16 mouse cellular contexts compared by ENCODE assay signal in the genomic region with DNA sequence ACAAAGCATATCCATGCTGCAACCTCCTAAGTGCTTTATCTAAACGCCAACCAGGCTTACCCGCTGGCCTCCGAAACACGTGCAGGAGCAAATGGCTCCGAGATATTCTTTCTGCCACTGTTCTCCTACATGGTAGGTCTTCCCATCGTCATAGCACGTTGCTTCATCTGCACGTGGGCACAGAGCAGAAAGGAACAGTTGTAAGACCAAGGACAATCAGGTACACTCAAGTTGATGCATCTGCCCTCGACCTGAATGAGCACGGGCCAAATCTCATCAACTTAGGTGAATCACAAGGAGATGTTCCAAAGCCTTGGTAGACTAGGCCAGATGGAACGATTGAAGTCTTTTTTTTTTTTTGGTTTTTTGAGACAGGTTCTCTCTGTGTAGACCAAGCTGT. TPM values are rescaled to one million over a fixed set of nuclear protein-coding genes. Genes with fewer than 3 reads are reported as not detected.
A peak's percentile ranks its signal among the peaks of the same experiment; 100 is the strongest.
DNase-seq lines count a peak whose midpoint lies in the region; TF ChIP-seq lines count a peak whose summit lies in the region.
"Had no signal": no experiment of that assay in that cellular context is flagged by ENCODE, and none has a peak within 500 bp of the region (broad histone marks: within the 10 kb centered on the region; RNA-seq: fewer than 3 reads in every experiment).

No protein-coding gene starts in this region.

- H3K27me3 ChIP-seq in myocyte (ENCODE audit: control insufficient read depth, insufficient read depth, insufficient read length): no peaks in the 10 kb centered on the region
- H3K27me3 ChIP-seq: Patski had no signal

- no peaks in the 10 kb centered on the region for H3K79me2 ChIP-seq in myocyte (ENCODE audit: control insufficient read depth, insufficient read depth)

- no peak overlapping the region for H3K4me3 ChIP-seq in myocyte

- DNase-seq in heart, adult 11 months: peak; percentile 53
- no peak for DNase-seq in heart, adult 18-20 months
- DNase-seq in yolk sac, embryonic 10.5 days (ENCODE audit: low spot score): no peak
- DNase-seq: adrenal gland, adult 2 months; adrenal gland, adult 8-10 months; adrenal gland, postnatal 10 days; adrenal gland, postnatal 14 days; adrenal gland, postnatal 25 days; adrenal gland, postnatal 36 days; B cell, adult 2 months; cerebellum, adult 11 months; cerebellum, adult 11-12 months; cerebellum, adult 18-20 months had no signal

- H3ac ChIP-seq in myocyte (ENCODE audit: control insufficient read depth, insufficient read length): no peak overlapping the region

- H3K4me2 ChIP-seq in myocyte (ENCODE audit: low read depth): no peak overlapping the region

- peaks cover 99% of the 10 kb centered on the region for H3K36me3 ChIP-seq in myocyte (ENCODE audit: control insufficient read depth, insufficient read depth)
- H3K36me3 ChIP-seq: G1E had no signal

- TF ChIP-seq POLR2A in myocyte (IDR thresholded peaks at IDR 0.05; ENCODE audit: insufficient read length, low read depth): peak; percentile 33

TF ChIP-seq in myocyte, 11 proteins besides CTCF, POLR2A, EP300 and RAD21:
- TF ChIP-seq MYOG (IDR thresholded peaks at IDR 0.05; ENCODE audit: control insufficient read depth in 1 of 3, insufficient read depth in 1 of 3, insufficient read length in 2 of 3, low read depth in 2 of 3) (no peak), SRF (IDR thresholded peaks at IDR 0.05; ENCODE audit: control insufficient read depth, insufficient read length, low read depth) (no peak), E2F4 (IDR thresholded peaks at IDR 0.05; ENCODE audit: insufficient read depth) (no peak), USF1 (IDR thresholded peaks at IDR 0.05; ENCODE audit: low read depth) (no peak), CEBPB (IDR thresholded peaks at IDR 0.05; ENCODE audit: insufficient read depth, poor library complexity, severe bottlenecking) (no peak), REST (IDR thresholded peaks at IDR 0.05; ENCODE audit: insufficient read depth, insufficient read length) (no peak), TCF12 (IDR thresholded peaks at IDR 0.05; ENCODE audit: insufficient read depth, poor library complexity, severe bottlenecking) (no peak), POLR2AphosphoS2 (IDR thresholded peaks at IDR 0.05; ENCODE audit: insufficient read length, low read depth) (peak; percentile 74)
TF ChIP-seq in myocyte: peak in this region for 1.

RNA-seq across cellular contexts. Expression of gene Atic, which starts 33.1 kb away (rescaled TPM):
- 10 to 100 TPM; 25.6 to 26.6 TPM for total RNA-seq in heart, adult 18-20 months (2021)
- polyA plus RNA-seq in myocyte (2012; fragmentation: generic; extraction: Trizol): 78.8 TPM
